9 mouse cellular contexts compared by ENCODE assay signal in genomic region chr1:125607087-125607803, GRCm38 (mm10). TPM values are rescaled to one million over a fixed set of nuclear protein-coding genes. Genes with fewer than 3 reads are reported as not detected.
DNase-seq lines count a peak whose midpoint lies in the region; ATAC-seq and TF ChIP-seq lines count a peak whose summit lies in the region.
"Had no signal": no experiment of that assay in that cellular context is flagged by ENCODE, and none has a peak within 500 bp of the region (broad histone marks: within the 10 kb centered on the region; RNA-seq: fewer than 3 reads in every experiment).

No protein-coding gene starts in this region.

- no peak overlapping the region for H3K9ac ChIP-seq in ES-Bruce4 (ENCODE audit: low read depth, poor library complexity, severe bottlenecking)
- H3K9ac ChIP-seq in forebrain, embryonic 12.5 days: no peak overlapping the region
- H3K9ac ChIP-seq in liver, embryonic 16.5 days (ENCODE audit: low read depth, low read length): no peak overlapping the region
- 0 out of 2 replicates have a peak overlapping the region, but pooled peaks have one; percentile 25 for H3K9ac ChIP-seq in neural tube, embryonic 14.5 days (replicated peaks; ENCODE audit: low read depth, low read length)
- H3K9ac ChIP-seq: heart, embryonic 15.5 days had no signal

- H3K4me1 ChIP-seq in ES-Bruce4 (ENCODE audit: control insufficient read depth, insufficient read depth, low read length): no peaks in the 10 kb centered on the region
- H3K4me1 ChIP-seq in forebrain, embryonic 12.5 days: peaks cover 7% of the 10 kb centered on the region; the same call in 1 of the 2 replicates
- H3K4me1 ChIP-seq in liver, embryonic 16.5 days (ENCODE audit: control insufficient read depth, low read depth, low read length): no peaks in the 10 kb centered on the region
- no peaks in the 10 kb centered on the region for H3K4me1 ChIP-seq in neural tube, embryonic 14.5 days (ENCODE audit: control insufficient read depth, insufficient read depth, low read length)
- H3K4me1 ChIP-seq: heart, embryonic 15.5 days had no signal

- DNase-seq in c-Kit-positive CD71-positive TER-119-positive erythroid progenitor cells, embryonic 14.5 days (ENCODE audit: low spot score): peak; percentile 58
- DNase-seq in heart, postnatal 10 days: peak; percentile 91 to 96
- peak; percentile 94 to 95 for DNase-seq in kidney, postnatal 4 days
- peak; percentile 34 for DNase-seq in telencephalon, adult 2 months (ENCODE audit: low read depth, low spot score)

- TF ChIP-seq EP300 in ES-Bruce4 (IDR thresholded peaks at IDR 0.05; ENCODE audit: insufficient read depth, low read depth, low read length): no peak

- intact Hi-C loops in heart, postnatal 10 days (cut with DNase I): loop anchor here (1.0 to 5.0 kb wide), 5 partner anchors 62 to 1386 kb away; no protein-coding TSS in a partner anchor

- 21% methylated on average over 9 of the region's 10 CpGs for WGBS in forebrain, embryonic 12.5 days
- 25% methylated on average over 10 of the region's 10 CpGs for WGBS in liver, embryonic 16.5 days (ENCODE audit: insufficient replicate concordance)
- WGBS in neural tube, embryonic 14.5 days: 21% methylated on average over 10 of the region's 10 CpGs

- peak overlapping the region; percentile 17; the same call in 1 of the 2 replicates for H3K4me2 ChIP-seq in forebrain, embryonic 12.5 days
- H3K4me2 ChIP-seq in liver, embryonic 16.5 days (ENCODE audit: low read depth, low read length): no peak overlapping the region
- no peak overlapping the region for H3K4me2 ChIP-seq in neural tube, embryonic 14.5 days (ENCODE audit: low read depth, low read length)
- H3K4me2 ChIP-seq: heart, embryonic 15.5 days had no signal

- peak; percentile 85 for ATAC-seq in forebrain, embryonic 12.5 days (ENCODE audit: low FRiP score)
- ATAC-seq in liver, embryonic 16.5 days (ENCODE audit: low read depth): peak; percentile 50; the same call in 1 of the 2 replicates
- ATAC-seq in neural tube, embryonic 14.5 days (ENCODE audit: low read depth): peak; percentile 94

- H3K27ac ChIP-seq in ES-Bruce4 (ENCODE audit: insufficient read depth, low read length): no peak overlapping the region
- no peak overlapping the region for H3K27ac ChIP-seq in forebrain, embryonic 12.5 days
- H3K27ac ChIP-seq in liver, embryonic 16.5 days (ENCODE audit: low read length): no peak overlapping the region
- peak overlapping the region; percentile 64; the same call in 1 of the 2 replicates for H3K27ac ChIP-seq in neural tube, embryonic 14.5 days (ENCODE audit: low read depth, low read length)
- H3K27ac ChIP-seq: heart, embryonic 15.5 days had no signal

- no peak overlapping the region for H3K4me3 ChIP-seq in ES-Bruce4 (ENCODE audit: low read depth, low read length)
- no peak overlapping the region for H3K4me3 ChIP-seq in forebrain, embryonic 12.5 days (replicated peaks)
- no peak overlapping the region for H3K4me3 ChIP-seq in liver, embryonic 16.5 days (ENCODE audit: low read depth, low read length)
- H3K4me3 ChIP-seq in neural tube, embryonic 14.5 days (ENCODE audit: low read depth, low read length): no peak overlapping the region
- H3K4me3 ChIP-seq: heart, embryonic 15.5 days had no signal

- H3K9me3 ChIP-seq in ES-Bruce4 (replicated peaks; ENCODE audit: control insufficient read depth, insufficient read depth, low read length, poor library complexity, severe bottlenecking): no peaks in the 10 kb centered on the region
- H3K9me3 ChIP-seq in forebrain, embryonic 12.5 days: no peaks in the 10 kb centered on the region
- H3K9me3 ChIP-seq in liver, embryonic 16.5 days (replicated peaks; ENCODE audit: control insufficient read depth, low read length): no peaks in the 10 kb centered on the region
- no peaks in the 10 kb centered on the region for H3K9me3 ChIP-seq in neural tube, embryonic 14.5 days (ENCODE audit: control insufficient read depth, low read length)
- H3K9me3 ChIP-seq: heart, embryonic 15.5 days had no signal

- no peaks in the 10 kb centered on the region for H3K36me3 ChIP-seq in ES-Bruce4 (ENCODE audit: control insufficient read depth, insufficient read depth, low read length, poor library complexity, severe bottlenecking)
- no peaks in the 10 kb centered on the region for H3K36me3 ChIP-seq in forebrain, embryonic 12.5 days (replicated peaks)
- H3K36me3 ChIP-seq in liver, embryonic 16.5 days (ENCODE audit: control insufficient read depth, insufficient read depth): no peaks in the 10 kb centered on the region
- no peaks in the 10 kb centered on the region for H3K36me3 ChIP-seq in neural tube, embryonic 14.5 days (ENCODE audit: control insufficient read depth, insufficient read depth, low read length)
- H3K36me3 ChIP-seq: heart, embryonic 15.5 days had no signal

- peak; percentile 95 for TF ChIP-seq CTCF in ES-Bruce4 (IDR thresholded peaks at IDR 0.05; ENCODE audit: low read depth, low read length)

- TF ChIP-seq POLR2A in ES-Bruce4 (IDR thresholded peaks at IDR 0.05; ENCODE audit: insufficient read depth, low read length): no peak

- no peaks in the 10 kb centered on the region for H3K27me3 ChIP-seq in ES-Bruce4 (ENCODE audit: control insufficient read depth, insufficient read depth, low read length, poor library complexity, severe bottlenecking)
- no peaks in the 10 kb centered on the region for H3K27me3 ChIP-seq in forebrain, embryonic 12.5 days
- H3K27me3 ChIP-seq in liver, embryonic 16.5 days (ENCODE audit: control insufficient read depth, insufficient read depth, low read depth, low read length): no peaks in the 10 kb centered on the region
- no peaks in the 10 kb centered on the region for H3K27me3 ChIP-seq in neural tube, embryonic 14.5 days (ENCODE audit: control insufficient read depth, insufficient read depth, low read length)
- H3K27me3 ChIP-seq: heart, embryonic 15.5 days had no signal

RNA-seq across cellular contexts. Expression of gene Slc35f5, which starts 46.9 kb away (rescaled TPM):
- 16.5 and 23.6 TPM in 2 replicates for polyA plus RNA-seq in ES-Bruce4 (2011; ENCODE audit: insufficient read depth, insufficient read length, low read depth, missing spikeins)
- polyA plus RNA-seq in forebrain, embryonic 12.5 days (2016; fragmentation: Nextera tagmentation; extraction: Ambion mirVana): 22.5 and 22.6 TPM in 2 replicates
- total RNA-seq in heart, postnatal 10 days (2021): 100 to 1,000 TPM in 1 of 2 experiments, 10 to 100 TPM in 1; 95.1 to 123 TPM
- 31.0 and 32.7 TPM in 2 replicates for polyA plus RNA-seq in liver, embryonic 16.5 days (2015; fragmentation: Nextera tagmentation; extraction: Ambion mirVana)
- polyA plus RNA-seq in neural tube, embryonic 14.5 days (2014; fragmentation: Nextera tagmentation; extraction: Ambion mirVana): 29.1 and 36.1 TPM in 2 replicates

Comparison
In these comparisons a context has a peak if more than half of its experiments do, and no peak if none do; other contexts are left out.
1. DNase-seq: peak in every context shown above with its lines; median percentile 94 in kidney, postnatal 4 days; 94 in heart, postnatal 10 days; 58 in c-Kit-positive CD71-positive TER-119-positive erythroid progenitor cells, embryonic 14.5 days; 34 in telencephalon, adult 2 months.